Mouse (Mus musculus) cerebellum, adult 2 months (tissue): ENCODE data around the gene Cda.

Experiments
- CTCF ChIP-seq: fragments of 200-500 bp; IDR thresholded peaks from 2 replicates; pipeline ENCODE4 v1.5.1; 2011; ENCODE audit warnings: low read depth, mild to moderate bottlenecking, control low read depth, low read length, moderate library complexity, borderline replicate concordance; ENCODE audit not compliant: insufficient read depth
- POLR2A ChIP-seq: fragments of 200-500 bp; IDR thresholded peaks from 2 replicates; pipeline ENCODE4 v1.6.1; 2011; ENCODE audit warnings: low read length, control low read depth, borderline replicate concordance; ENCODE audit not compliant: insufficient read depth

- TF ChIP-seq POLR2A (no peak), CTCF (no peak)
These were observed 19.1 kb downstream of the Cda start for GRCm38 (mm10) chr4:138348716-138349115.
